Mouse (Mus musculus) small intestine, adult 2 months (tissue): Measurements from ENCODE around the gene Mdga1.

Experiments
- CTCF ChIP-seq: fragments of 200-500 bp; IDR thresholded peaks from 2 replicates; pipeline ENCODE4 v1.5.1; 2012; ENCODE audit warnings: low read depth, mild to moderate bottlenecking, control low read depth, inconsistent platforms, low read length, moderate library complexity, mixed read lengths; ENCODE audit not compliant: insufficient replicate concordance, insufficient read length; ENCODE audit errors: extremely low read depth
- POLR2A ChIP-seq: fragments of 200-500 bp; IDR thresholded peaks from 2 replicates; pipeline ENCODE4 v1.6.1; 2012; ENCODE audit warnings: low read depth, mild to moderate bottlenecking, control low read depth, inconsistent platforms, low read length, moderate library complexity

- TF ChIP-seq POLR2A (no peak), CTCF (no peak)
Measured at GRCm38 (mm10) chr17:29973226-29973625, 3.3 kb upstream of the Mdga1 start.
